Mouse (Mus musculus): ENCODE data around the gene Selenbp1. TPM values are rescaled to one million over a fixed set of nuclear protein-coding genes. Genes with fewer than 3 reads are reported as not detected.

The Selenbp1 gene
- polyA plus RNA-seq (2012; rRNA removed) = 95.2 and 101 TPM in 2 replicates

DNA sequence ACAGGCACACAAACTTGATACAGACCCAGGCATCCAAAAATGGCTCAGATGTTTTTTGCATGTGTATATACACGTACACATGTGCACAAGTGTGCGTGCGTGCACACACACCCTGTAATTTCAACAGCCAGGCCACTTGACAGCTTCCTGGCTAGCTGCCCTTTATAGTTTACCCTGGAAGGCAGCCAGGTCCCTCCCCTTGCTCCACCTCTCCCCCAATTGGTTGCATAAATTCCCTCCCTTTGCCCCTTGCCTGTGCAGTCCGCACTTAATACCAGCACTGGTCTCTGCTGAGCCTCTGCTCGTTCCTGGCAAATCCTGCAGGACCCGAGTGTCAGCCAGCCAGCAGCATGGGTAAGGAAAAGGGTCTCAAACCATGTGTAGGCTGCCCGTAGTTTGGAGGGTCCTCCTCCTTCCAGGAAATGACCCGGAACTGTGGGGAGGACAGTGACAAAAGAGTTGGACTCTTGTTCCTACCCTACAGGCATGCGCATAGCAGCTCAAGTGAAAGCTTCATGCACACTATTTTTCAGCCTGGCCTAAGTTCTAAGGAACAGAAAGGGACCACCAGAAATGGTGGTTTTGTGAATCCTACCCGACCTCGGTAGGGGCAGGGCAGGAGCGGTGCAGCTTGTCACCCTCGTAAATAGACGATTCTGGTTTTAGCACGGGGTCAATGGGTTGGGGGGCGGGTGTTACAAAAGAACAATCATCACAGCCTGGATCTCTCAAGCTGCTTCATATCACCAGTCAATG lies at the start of gene Selenbp1:
Selenbp1 (plus strand) TSS at position 248 of the 756 bp plus-strand sequence.

DNA sequence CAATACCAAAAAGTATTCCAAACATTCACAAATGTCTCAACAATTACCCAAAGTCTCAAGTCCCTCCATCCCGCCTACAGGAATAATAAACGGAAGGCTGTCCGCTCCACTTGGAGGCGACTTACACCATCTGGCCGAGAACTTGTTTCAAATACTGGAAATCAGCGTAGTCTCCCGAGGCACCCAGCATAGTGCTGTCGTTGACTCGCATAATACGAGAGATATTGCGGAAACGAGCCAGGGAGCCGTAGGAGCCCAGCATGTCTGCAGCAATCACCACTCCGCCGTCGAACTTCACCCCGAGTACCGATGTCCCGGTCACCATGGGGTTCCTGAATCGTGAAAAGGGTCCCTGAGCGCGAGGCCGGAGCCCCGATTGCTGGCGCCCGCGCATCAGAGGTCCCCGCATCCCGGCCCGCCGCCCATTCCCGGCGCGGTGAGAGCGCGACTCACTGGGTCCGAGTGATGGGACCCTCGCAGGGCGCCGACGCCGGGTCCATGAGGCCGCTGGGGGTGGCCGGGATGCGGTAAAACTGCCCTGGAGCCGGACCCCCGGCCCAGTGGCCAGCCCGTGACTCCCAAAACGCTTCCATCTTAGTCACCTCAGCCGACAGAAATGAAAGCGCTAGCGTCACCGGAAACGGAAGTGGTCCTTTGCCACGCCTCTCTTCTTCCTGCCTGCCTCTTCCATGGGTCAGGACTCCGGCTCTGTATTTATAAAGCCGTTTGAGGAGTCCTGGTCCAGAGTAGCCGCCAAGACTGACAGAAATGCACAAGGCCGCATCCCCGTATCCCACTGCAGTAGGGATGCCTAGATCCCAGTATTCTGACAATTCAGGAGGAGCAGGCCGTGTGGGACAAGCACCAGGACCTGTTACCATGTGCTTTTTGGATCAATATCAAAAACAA lies 46.3 kb upstream of the Selenbp1 start, which contains the start of gene Psmb4:
Psmb4 (minus strand) TSS at position 646 of the 909 bp plus-strand sequence.

DNA sequence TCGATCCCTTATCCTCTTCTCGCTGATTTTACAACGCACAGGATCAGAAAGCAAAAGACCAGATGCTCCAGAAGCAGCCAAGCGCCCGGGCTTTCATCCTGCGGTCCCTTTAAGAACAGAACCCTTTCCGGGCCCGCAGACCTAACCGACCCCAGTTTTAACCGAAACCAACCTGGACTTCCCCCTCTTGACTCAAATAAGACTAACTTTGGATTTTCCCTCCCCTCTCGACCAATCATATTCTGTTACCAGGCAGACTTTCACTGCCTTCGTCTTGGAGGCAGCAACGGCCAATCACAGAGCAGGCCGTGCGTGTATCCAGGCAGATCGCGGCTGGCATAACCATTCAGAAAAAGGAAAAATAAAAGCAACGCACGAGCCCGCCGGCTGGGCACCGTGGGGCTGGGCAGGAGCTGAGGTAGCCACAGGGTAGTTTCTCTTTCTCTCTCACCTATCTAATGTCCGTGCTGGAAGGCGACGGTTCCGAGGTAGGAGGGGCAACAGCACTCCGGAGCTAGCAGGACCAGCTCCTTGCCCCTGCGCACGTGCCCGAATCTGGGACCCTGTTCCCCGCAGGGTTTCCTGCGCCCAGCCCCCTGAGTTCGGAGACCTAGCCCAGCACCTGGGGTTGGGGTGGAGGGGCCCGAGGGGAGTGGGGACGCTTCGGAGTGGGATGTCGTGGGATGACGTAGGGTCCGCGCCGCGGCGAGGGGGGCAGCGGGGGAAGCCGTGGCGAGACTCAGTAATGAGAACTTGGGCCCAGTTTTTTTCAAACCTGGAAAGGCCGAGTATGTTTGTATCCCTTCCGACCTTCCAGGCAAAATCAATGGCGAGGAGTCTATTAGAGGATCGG lies 21.1 kb downstream of the Selenbp1 start, which contains the start of gene Rfx5:
Rfx5 (plus strand) TSS at position 312 of the 853 bp plus-strand sequence.

DNA sequence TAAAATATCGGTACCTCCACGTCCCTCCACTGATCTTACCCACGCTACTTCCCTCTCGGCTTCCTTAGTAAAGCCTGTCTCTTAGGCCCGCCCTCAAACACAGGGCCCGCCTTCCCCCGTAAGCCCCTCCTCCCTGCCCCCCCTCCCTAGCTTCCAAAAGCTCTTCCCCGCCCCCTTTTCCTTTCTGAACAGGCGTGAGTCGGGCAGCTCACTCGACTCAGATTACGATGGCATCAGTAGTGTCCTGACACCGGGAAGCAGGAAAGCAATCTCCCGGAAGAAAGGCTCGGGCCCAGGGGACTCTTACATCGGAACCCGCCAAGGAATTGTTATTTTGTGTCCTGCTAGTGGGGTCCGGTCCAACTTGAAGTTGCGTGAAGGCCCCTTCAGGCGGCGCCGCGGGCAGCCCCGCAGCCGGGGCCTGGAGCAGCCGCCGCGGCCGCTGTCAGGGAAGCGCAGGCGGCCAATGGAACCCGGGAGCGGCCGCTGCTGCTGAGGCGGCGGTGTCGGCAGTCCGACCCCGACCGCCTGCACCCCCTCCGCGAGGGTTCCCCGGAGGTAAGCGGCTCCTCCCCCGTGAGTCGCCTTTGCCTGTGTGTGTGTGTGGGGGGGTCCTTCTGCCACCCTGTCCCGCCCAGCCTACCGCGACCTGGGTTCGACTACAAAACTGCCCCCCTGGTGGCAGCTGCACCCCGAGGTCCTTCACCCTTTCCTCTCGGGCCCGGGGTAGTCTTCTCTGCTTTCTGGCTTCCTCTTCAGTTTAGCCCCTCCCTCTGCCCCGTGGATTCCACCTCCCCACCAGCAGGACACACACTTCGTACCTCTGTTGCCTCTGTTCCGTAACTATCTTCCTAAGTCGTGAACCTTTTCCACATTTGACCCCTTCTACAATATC lies 41.9 kb downstream of the Selenbp1 start, which contains the start of gene Pi4kb:
Pi4kb (plus strand) TSS at position 204 of the 895 bp plus-strand sequence.

Other genes starting within 250 kb of the Selenbp1 start
- 1.3 and 1.8 TPM in 2 replicates for gene Selenbp2, start 239.5 kb upstream of the Selenbp1 start, polyA plus RNA-seq (2012; rRNA removed)
- gene Cgn, start 146.6 kb upstream of the Selenbp1 start, polyA plus RNA-seq (2012; rRNA removed) = 4.6 and 5.1 TPM in 2 replicates
- gene Pogz, start 95.5 kb upstream of the Selenbp1 start, polyA plus RNA-seq (2012; rRNA removed) = 22.0 and 41.5 TPM in 2 replicates
- gene Psmb4, start 46.1 kb upstream of the Selenbp1 start, polyA plus RNA-seq (2012; rRNA removed) = 212 and 235 TPM in 2 replicates
- 22.2 and 27.5 TPM in 2 replicates for gene Rfx5, start 21.0 kb downstream of the Selenbp1 start, polyA plus RNA-seq (2012; rRNA removed)
- gene Pi4kb, start 41.7 kb downstream of the Selenbp1 start, polyA plus RNA-seq (2012; rRNA removed) = 45.6 and 48.2 TPM in 2 replicates
- gene Zfp687, start 82.4 kb downstream of the Selenbp1 start, polyA plus RNA-seq (2012; rRNA removed) = 33.2 and 37.2 TPM in 2 replicates
- gene Psmd4, start 109.6 kb downstream of the Selenbp1 start, polyA plus RNA-seq (2012; rRNA removed) = 182 and 241 TPM in 2 replicates
- 21.6 and 26.0 TPM in 2 replicates for gene Pip5k1a, start 173.9 kb downstream of the Selenbp1 start, polyA plus RNA-seq (2012; rRNA removed)
- gene Vps72, start 178.0 kb downstream of the Selenbp1 start, polyA plus RNA-seq (2012; rRNA removed) = 109 and 113 TPM in 2 replicates
- gene Tmod4, start 191.4 kb downstream of the Selenbp1 start, polyA plus RNA-seq (2012; rRNA removed) = 0.54 and 0.90 TPM in 2 replicates
- 27.2 and 45.0 TPM in 2 replicates for gene Scnm1, start 201.0 kb downstream of the Selenbp1 start, polyA plus RNA-seq (2012; rRNA removed)
- gene Lysmd1, start 201.0 kb downstream of the Selenbp1 start, polyA plus RNA-seq (2012; rRNA removed) = 5.7 and 5.8 TPM in 2 replicates
- gene Tnfaip8l2, start 209.3 kb downstream of the Selenbp1 start, polyA plus RNA-seq (2012; rRNA removed) = 9.1 and 13.7 TPM in 2 replicates
- gene Sema6c, start 227.4 kb downstream of the Selenbp1 start, polyA plus RNA-seq (2012; rRNA removed) = 45.0 and 53.2 TPM in 2 replicates

Measured in ovary, adult 2 months (tissue).